In the genomic region with DNA sequence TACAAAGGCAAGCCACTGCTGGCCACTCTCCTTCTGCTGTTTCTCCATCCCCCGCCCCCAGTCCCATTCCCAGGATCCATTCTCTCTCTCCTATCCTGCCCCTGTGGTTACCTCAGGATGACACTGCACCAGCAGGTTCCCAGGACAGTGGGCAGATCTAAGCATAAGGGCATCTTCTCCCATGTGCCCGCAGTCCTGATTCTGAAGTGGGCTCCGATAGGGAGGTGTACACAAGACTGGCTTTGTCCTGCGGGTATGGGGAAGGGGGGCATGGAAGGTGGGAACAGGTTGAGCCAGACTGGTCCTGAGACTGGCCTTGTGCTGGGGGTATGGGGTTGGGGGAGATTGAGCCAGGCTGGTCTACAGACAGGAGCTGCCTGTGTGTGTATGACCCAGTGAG, we compare ENCODE assay signal across 19 mouse cellular contexts. TPM values are rescaled to one million over a fixed set of nuclear protein-coding genes. Genes with fewer than 3 reads are reported as not detected.
"Had no signal": no experiment of that assay in that cellular context is flagged by ENCODE, and none has a peak within 500 bp of the region (broad histone marks: within the 10 kb centered on the region; RNA-seq: fewer than 3 reads in every experiment).

No protein-coding gene starts in this region.

- ATAC-seq: intestine, embryonic 15.5 days; liver, embryonic 12.5 days had no signal

- H3K4me2 ChIP-seq: intestine, embryonic 15.5 days; limb, embryonic 15.5 days; liver, embryonic 12.5 days; lung, embryonic 14.5 days had no signal

- H3K9ac ChIP-seq: intestine, embryonic 15.5 days; limb, embryonic 15.5 days; liver, embryonic 12.5 days; lung, embryonic 14.5 days had no signal

- H3K27me3 ChIP-seq: intestine, embryonic 15.5 days had no signal

- H3K4me1 ChIP-seq: intestine, embryonic 15.5 days; limb, embryonic 15.5 days; liver, embryonic 12.5 days had no signal

- H3K36me3 ChIP-seq: intestine, embryonic 15.5 days; limb, embryonic 15.5 days; liver, embryonic 12.5 days had no signal

- DNase-seq: kidney, adult 18-20 months; kidney, postnatal 14 days; lung, embryonic 14.5 days; lung, postnatal 10 days; lung, postnatal 4 days; retina, postnatal 1 day; right cerebral cortex, postnatal 4 days; spleen, adult 18-20 months; thymus, adult 2 months; thymus, postnatal 25 days had no signal

- H3K4me3 ChIP-seq: intestine, embryonic 15.5 days; limb, embryonic 15.5 days; liver, embryonic 12.5 days; myocyte had no signal

- H3K9me3 ChIP-seq: intestine, embryonic 15.5 days; limb, embryonic 15.5 days; liver, embryonic 12.5 days had no signal

- H3K27ac ChIP-seq: intestine, embryonic 15.5 days; limb, embryonic 15.5 days; liver, embryonic 12.5 days had no signal

RNA-seq across cellular contexts. Expression of a gene that starts 14.4 kb away (rescaled TPM):
- total RNA-seq: megakaryocyte, adult 5-6 weeks had no signal
- polyA plus RNA-seq: kidney, embryonic 14.5 days; large intestine, adult 2 months; limb, embryonic 15.5 days; liver, embryonic 12.5 days; liver, embryonic 16.5 days; lung, embryonic 14.5 days had no signal

RNA-seq across cellular contexts. Expression of a gene that starts 16.5 kb away (rescaled TPM):
- total RNA-seq: megakaryocyte, adult 5-6 weeks had no signal
- polyA plus RNA-seq: limb, embryonic 11.5 days; limb, embryonic 15.5 days; liver, embryonic 12.5 days; liver, embryonic 16.5 days; lung, embryonic 14.5 days; myocyte had no signal
